Mouse (Mus musculus) limb, embryonic 14.5 days (tissue): ENCODE data around the gene Adi1. TPM values are rescaled to one million over a fixed set of nuclear protein-coding genes. Genes with fewer than 3 reads are reported as not detected.
A peak's percentile ranks its signal among the peaks of the same experiment; 100 is the strongest.

Source experiments
- ATAC-seq: fragments of 200-750 bp; cut with Nextera tagmentation; 2 replicates; pipeline ENCODE4 v1.8.0; 2017; ENCODE audit warnings: low read depth, moderate number of reproducible peaks, moderate TSS enrichment; ENCODE audit not compliant: low FRiP score
- DNase-seq: peaks from one replicate; pipeline ENCODE4 v3.0.0-alpha.2; 2015; ENCODE audit warnings: low spot score
- H3K27ac ChIP-seq: fragments of 300-500 bp; sonication (generic); replicated peaks from 2 replicates; pipeline ENCODE4 v1.5.1; 2014; ENCODE audit warnings: low read depth, mild to moderate bottlenecking, low read length, moderate library complexity, mixed read lengths
- H3K27me3 ChIP-seq: fragments of 300-500 bp; sonication (generic); 2 replicates; pipeline ENCODE4 v1.6.1; 2014; ENCODE audit warnings: low read length, mixed read lengths; ENCODE audit not compliant: control insufficient read depth, insufficient read depth
- H3K36me3 ChIP-seq: fragments of 300-500 bp; sonication (generic); 2 replicates; pipeline ENCODE4 v1.6.1; 2014; ENCODE audit warnings: mild to moderate bottlenecking, low read length, moderate library complexity, mixed read lengths; ENCODE audit not compliant: control insufficient read depth, insufficient read depth
- H3K4me1 ChIP-seq: fragments of 300-500 bp; sonication (generic); 2 replicates; pipeline ENCODE4 v1.6.1; 2014; ENCODE audit warnings: antibody characterized with exemption, low read length, mixed read lengths; ENCODE audit not compliant: control insufficient read depth, insufficient read depth
- H3K4me2 ChIP-seq: fragments of 300-500 bp; sonication (generic); replicated peaks from 2 replicates; pipeline ENCODE4 v1.6.1; 2014; ENCODE audit warnings: low read depth, mild to moderate bottlenecking, low read length, moderate library complexity; ENCODE audit not compliant: severe bottlenecking
- H3K4me3 ChIP-seq: fragments of 300-500 bp; sonication (generic); replicated peaks from 2 replicates; pipeline ENCODE4 v1.5.1; 2014; ENCODE audit warnings: low read length
- H3K9ac ChIP-seq: fragments of 300-500 bp; sonication (generic); 2 replicates; pipeline ENCODE4 v1.6.1; 2014; ENCODE audit warnings: mild to moderate bottlenecking, low read depth, low read length, moderate library complexity; ENCODE audit not compliant: severe bottlenecking
- H3K9me3 ChIP-seq: fragments of 300-500 bp; sonication (generic); 2 replicates; pipeline ENCODE4 v1.6.1; 2016; ENCODE audit warnings: low read length; ENCODE audit not compliant: control insufficient read depth
- POLR2A ChIP-seq: fragments of 200-500 bp; IDR thresholded peaks from 2 replicates; pipeline ENCODE4 v1.8.0; 2012; ENCODE audit warnings: inconsistent platforms, mild to moderate bottlenecking, moderate library complexity, borderline replicate concordance; ENCODE audit not compliant: insufficient read depth, insufficient read length; ENCODE audit errors: extremely low read depth
- WGBS: fragments of 180-500 bp; shearing (Covaris S2); extraction: QIAGEN DNeasy Blood & Tissue Kit; methylation state at CpG from one replicate; pipeline ENCODE4 v1.1.7; 2014; 5-methylcytosine and 5-hydroxymethylcytosine counted together
- polyA plus RNA-seq, 2 experiments: library from polyadenylated mRNA; depleted of rRNA in 1 of 2; stranded (reverse) in 1 of 2; unstranded in 1 of 2; fragments of >200 nt; fragmentation: Nextera tagmentation in 1 of 2; extraction: Ambion mirVana in 1 of 2; gene quantifications; 2 replicates each; pipeline versions ENCODE4 v1.2.1 to v1.2.3; 2012 to 2014

The Adi1 gene
- polyA plus RNA-seq, 2 experiments: 27.9 to 66.7 TPM

DNA sequence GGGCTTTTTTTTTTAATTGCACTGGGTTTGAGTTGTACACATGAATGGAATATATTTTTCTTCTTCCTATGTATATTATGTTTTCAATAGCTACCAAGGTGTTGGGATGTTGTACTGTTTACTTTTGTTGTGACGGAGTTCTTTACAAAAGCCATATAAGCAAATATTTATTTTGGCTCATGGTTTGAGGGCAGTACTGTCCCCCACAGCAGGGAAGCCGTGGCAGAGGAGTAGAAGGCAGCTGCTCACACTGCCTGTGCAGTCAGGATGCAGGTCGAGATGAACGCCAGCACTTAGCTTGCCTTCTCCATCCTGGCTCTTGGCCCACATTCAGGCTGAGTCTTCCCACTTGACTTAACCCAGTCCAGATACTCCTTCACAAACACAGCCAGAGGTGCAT, 8.3 kb upstream of the Adi1 start:
- no peak overlapping the region for H3K4me3 ChIP-seq
- H3K27me3 ChIP-seq: no peaks in the 10 kb centered on the region
- no peak overlapping the region for H3K4me2 ChIP-seq
- DNase-seq (no peak), ATAC-seq (no peak)
- H3K36me3 ChIP-seq: no peaks in the 10 kb centered on the region
- H3K9ac ChIP-seq: no peak overlapping the region
- no peak overlapping the region for H3K27ac ChIP-seq
- no peaks in the 10 kb centered on the region for H3K9me3 ChIP-seq
- 52% methylated on average over 4 of the region's 4 CpGs for WGBS
- no peak for TF ChIP-seq POLR2A
- no peaks in the 10 kb centered on the region for H3K4me1 ChIP-seq

DNA sequence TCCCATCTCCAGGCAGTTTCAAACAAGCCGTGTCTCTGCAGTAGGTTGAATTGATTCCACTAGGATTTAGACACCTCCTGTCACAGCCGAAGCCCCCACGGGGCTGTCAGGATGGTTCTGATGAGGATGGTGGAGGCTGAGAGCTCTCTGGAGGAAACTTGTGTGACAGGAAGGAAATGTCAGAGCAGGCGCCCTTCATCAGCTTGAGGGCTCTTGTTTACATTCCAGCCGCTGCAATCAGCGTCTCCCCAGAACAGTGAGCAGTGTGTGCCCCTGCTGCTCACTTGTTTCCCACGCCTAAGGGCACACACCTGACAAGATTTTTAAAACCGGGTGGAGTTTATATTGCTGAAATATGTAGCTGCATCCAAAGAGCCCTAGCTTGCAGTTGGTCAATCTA, 7.7 kb upstream of the Adi1 start:
- H3K9me3 ChIP-seq: no peaks in the 10 kb centered on the region
- no peak overlapping the region for H3K4me2 ChIP-seq
- no peaks in the 10 kb centered on the region for H3K27me3 ChIP-seq
- TF ChIP-seq POLR2A: no peak
- ATAC-seq: no peak
- DNase-seq: no peak
- no peaks in the 10 kb centered on the region for H3K4me1 ChIP-seq
- H3K36me3 ChIP-seq: no peaks in the 10 kb centered on the region
- no peak overlapping the region for H3K27ac ChIP-seq
- H3K4me3 ChIP-seq: no peak overlapping the region
- H3K9ac ChIP-seq: no peak overlapping the region
- 21% methylated on average over 8 of the region's 8 CpGs for WGBS

DNA sequence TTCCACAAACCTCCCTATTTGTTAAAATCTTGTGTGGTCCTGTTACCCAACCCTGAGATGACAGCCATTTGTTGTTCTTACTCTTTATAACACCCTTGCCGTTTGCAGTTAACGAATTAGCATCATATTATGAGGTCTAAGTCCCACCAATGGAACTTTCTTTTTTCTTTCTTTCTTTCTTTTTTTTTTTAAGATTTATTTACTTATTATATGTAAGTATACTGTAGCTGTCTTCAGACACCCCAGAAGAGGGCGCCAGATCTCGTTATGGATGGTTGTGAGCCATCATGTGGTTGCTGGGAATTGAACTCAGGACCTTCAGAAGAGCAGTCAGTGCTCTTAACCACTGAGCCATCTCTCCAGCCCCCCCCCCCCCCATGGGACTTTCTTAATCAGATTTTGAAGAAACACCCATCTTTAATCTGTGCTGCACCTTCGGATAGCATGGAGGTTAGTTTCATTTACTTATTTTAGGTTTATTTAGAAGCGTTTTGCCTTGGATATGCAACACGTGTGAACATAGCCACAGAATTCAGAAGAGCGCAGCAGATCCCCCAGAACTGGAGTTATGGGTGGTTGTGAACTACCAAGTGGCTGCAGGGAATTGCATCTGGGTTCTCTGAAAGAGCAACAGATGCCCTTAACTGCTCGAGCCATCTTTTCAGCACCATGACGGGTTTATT, 852 bp upstream of the Adi1 start:
- no peak for TF ChIP-seq POLR2A
- peaks cover 9% of the 10 kb centered on the region; the same call in 1 of the 2 replicates for H3K36me3 ChIP-seq
- H3K4me3 ChIP-seq: peak overlapping the region; percentile 51
- no peak overlapping the region for H3K27ac ChIP-seq
- no peaks in the 10 kb centered on the region for H3K27me3 ChIP-seq
- no peak for DNase-seq
- H3K9me3 ChIP-seq: no peaks in the 10 kb centered on the region
- H3K4me2 ChIP-seq: peak overlapping the region; percentile 68
- WGBS: 88% methylated on average over 10 of the region's 10 CpGs
- ATAC-seq: no peak
- no peak overlapping the region for H3K9ac ChIP-seq
- H3K4me1 ChIP-seq: peaks cover 9% of the 10 kb centered on the region

DNA sequence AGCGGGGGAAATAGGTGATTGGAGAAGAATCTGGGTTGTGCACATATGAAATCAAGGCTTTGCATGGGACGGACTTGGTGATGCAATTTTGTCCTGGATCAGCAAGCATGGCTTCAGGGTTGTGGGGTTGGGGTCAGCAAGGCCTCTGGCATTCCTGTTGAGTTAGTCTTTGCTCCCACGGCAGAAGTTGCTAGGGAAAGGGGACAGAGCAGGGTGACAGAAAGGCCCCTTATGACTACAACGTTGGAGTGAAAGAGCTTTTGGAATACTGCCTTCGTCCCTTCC, 836 bp downstream of the Adi1 start:
- Histone ChIP-seq H3K9me3 (no peaks in the 10 kb centered on the region), H3K27ac (peak overlapping the region; percentile 94), H3K9ac (peak overlapping the region; percentile 67), H3K4me2 (peak overlapping the region; percentile 68), H3K4me3 (peak overlapping the region; percentile 51), H3K36me3 (peaks cover 18% of the 10 kb centered on the region; the same call in 1 of the 2 replicates), H3K4me1 (peaks cover 9% of the 10 kb centered on the region), H3K27me3 (no peaks in the 10 kb centered on the region)
- ATAC-seq (no peak), DNase-seq (no peak)
- TF ChIP-seq POLR2A: no peak
- 62% methylated on average over 5 of the region's 5 CpGs for WGBS

DNA sequence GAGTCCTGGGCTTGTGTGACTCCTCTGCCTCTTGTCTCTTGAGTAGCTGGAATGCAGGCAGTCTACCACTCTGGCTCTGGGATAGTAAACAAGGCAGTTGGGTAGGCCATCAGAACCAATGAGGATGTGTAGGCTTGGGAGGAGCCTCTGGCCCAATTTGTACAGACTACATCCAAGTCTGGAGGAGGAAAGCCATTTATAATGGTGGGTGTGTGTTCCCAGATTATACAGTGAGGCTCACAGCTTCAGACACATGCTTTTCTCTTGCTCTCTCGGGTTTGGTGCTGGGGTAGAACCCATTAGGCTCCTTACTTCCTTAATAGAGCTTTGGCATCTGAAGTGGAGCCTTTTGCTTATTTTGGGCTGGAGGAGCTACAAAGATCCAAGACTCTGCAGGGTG, 9.6 kb downstream of the Adi1 start:
- WGBS: 86% methylated on average over 1 of the region's 1 CpGs
- TF ChIP-seq POLR2A: no peak
- no peak for DNase-seq
- no peak overlapping the region for H3K27ac ChIP-seq
- H3K4me2 ChIP-seq: no peak overlapping the region
- H3K4me3 ChIP-seq: no peak overlapping the region
- no peaks in the 10 kb centered on the region for H3K27me3 ChIP-seq
- H3K9me3 ChIP-seq: no peaks in the 10 kb centered on the region
- H3K9ac ChIP-seq: no peak overlapping the region
- ATAC-seq: no peak
- H3K4me1 ChIP-seq: no peaks in the 10 kb centered on the region
- H3K36me3 ChIP-seq: peaks cover 27% of the 10 kb centered on the region

DNA sequence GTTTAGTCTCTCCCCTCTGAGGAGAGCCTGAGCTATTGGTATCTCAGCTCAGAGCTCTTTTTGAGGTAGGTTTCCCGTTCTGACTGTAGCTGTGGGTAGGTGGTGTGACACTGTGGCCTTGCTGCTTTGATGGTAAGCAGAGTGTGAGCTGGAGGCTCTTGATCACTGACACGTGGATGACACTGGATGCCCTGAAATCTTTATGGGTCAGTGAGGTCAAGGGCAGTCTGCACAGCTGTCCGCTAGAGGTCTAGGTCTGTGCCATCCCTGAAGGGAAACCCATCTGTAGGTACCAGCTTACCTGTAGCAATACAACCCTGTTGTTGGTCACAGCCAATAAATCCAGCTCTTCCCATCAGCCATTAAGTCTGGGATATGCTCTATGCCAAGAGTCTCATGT, 10.7 kb downstream of the Adi1 start:
- TF ChIP-seq POLR2A: no peak
- H3K4me2 ChIP-seq: no peak overlapping the region
- 77% methylated on average over 3 of the region's 3 CpGs for WGBS
- no peak overlapping the region for H3K27ac ChIP-seq
- DNase-seq (no peak), ATAC-seq (no peak)
- no peak overlapping the region for H3K4me3 ChIP-seq
- H3K27me3 ChIP-seq: no peaks in the 10 kb centered on the region
- no peak overlapping the region for H3K9ac ChIP-seq
- no peaks in the 10 kb centered on the region for H3K9me3 ChIP-seq
- peaks cover 32% of the 10 kb centered on the region for H3K36me3 ChIP-seq
- no peaks in the 10 kb centered on the region for H3K4me1 ChIP-seq
